Mouse (Mus musculus) midbrain, embryonic 11.5 days (tissue): ENCODE measurements at regions not wholly inside any gene's neighbourhood (a gene's known extent, or its start where the extent isn't known, plus 50 kb on each side); places are given as distances from the start of the nearest gene placed in this dataset.
A peak's percentile ranks its signal among the peaks of the same experiment; 100 is the strongest.

Experiments used
- ATAC-seq: fragments of 200-750 bp; cut with Nextera tagmentation; 2 replicates; pipeline ENCODE4 v1.8.0; 2017; ENCODE audit warnings: moderate TSS enrichment, moderate library complexity; ENCODE audit not compliant: low FRiP score
- DNase-seq: peaks from one replicate; pipeline ENCODE4 v3.0.0; 2015; ENCODE audit warnings: low spot score; ENCODE audit errors: missing footprints
- H3K27ac ChIP-seq: fragments of 300-500 bp; sonication (generic); 2 replicates; pipeline ENCODE4 v1.5.1; 2014; ENCODE audit warnings: low read depth, low read length
- H3K27me3 ChIP-seq: fragments of 300-500 bp; sonication (generic); 2 replicates; pipeline ENCODE4 v1.6.1; 2014; ENCODE audit warnings: mild to moderate bottlenecking, low read length, moderate library complexity, mixed read lengths; ENCODE audit not compliant: control insufficient read depth, insufficient read depth
- H3K36me3 ChIP-seq: fragments of 300-500 bp; sonication (generic); 2 replicates; pipeline ENCODE4 v1.6.1; 2014; ENCODE audit warnings: mild to moderate bottlenecking, low read length, moderate library complexity, mixed read lengths; ENCODE audit not compliant: control insufficient read depth, insufficient read depth
- H3K4me1 ChIP-seq: fragments of 300-500 bp; sonication (generic); 2 replicates; pipeline ENCODE4 v1.6.1; 2014; ENCODE audit warnings: low read length; ENCODE audit not compliant: control insufficient read depth, insufficient read depth
- H3K4me2 ChIP-seq: fragments of 300-500 bp; sonication (generic); 2 replicates; pipeline ENCODE4 v1.6.1; 2014; ENCODE audit warnings: mild to moderate bottlenecking, moderate library complexity
- H3K4me3 ChIP-seq: fragments of 300-500 bp; sonication (generic); 2 replicates; pipeline ENCODE4 v1.5.1; 2014; ENCODE audit warnings: low read depth, low read length
- H3K9ac ChIP-seq: fragments of 300-500 bp; sonication (generic); 2 replicates; pipeline ENCODE4 v1.6.1; 2014; ENCODE audit warnings: low read length
- H3K9me3 ChIP-seq: fragments of 300-500 bp; sonication (generic); 2 replicates; pipeline ENCODE4 v1.6.1; 2016; ENCODE audit warnings: low read length; ENCODE audit not compliant: control insufficient read depth
- WGBS: fragments of 180-500 bp; shearing (Covaris S2); extraction: QIAGEN DNeasy Blood & Tissue Kit; methylation state at CpG from one replicate; pipeline ENCODE4 v1.1.7; 2014; 5-methylcytosine and 5-hydroxymethylcytosine counted together

DNA sequence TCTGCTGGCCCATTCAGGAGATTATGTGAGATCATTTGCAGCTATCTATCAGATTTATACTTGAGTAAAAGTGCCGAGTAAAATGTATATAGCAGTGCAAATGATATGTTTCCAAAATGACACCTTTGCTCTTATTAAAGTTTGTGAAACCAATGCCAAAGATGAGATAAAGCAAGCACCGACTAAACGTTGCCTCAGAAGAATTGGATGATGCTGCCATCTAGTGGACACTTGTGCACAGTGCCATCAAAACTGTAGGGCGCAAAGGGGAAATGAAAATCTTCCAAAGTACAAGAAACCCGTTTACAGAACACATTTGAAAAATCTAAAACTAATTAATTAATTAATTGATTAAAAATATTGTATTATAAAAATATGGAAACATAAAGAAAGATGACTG, 127.2 kb downstream of the Atxn7l3b start:
- no peak overlapping the region for H3K9ac ChIP-seq
- no peak overlapping the region for H3K27ac ChIP-seq
- H3K27me3 ChIP-seq, result no peaks in the 10 kb centered on the region
- H3K4me2 ChIP-seq, result no peak overlapping the region
- H3K36me3 ChIP-seq, result no peaks in the 10 kb centered on the region
- peak; percentile 94 for DNase-seq
- H3K4me3 ChIP-seq, result no peak overlapping the region
- H3K9me3 ChIP-seq, result no peaks in the 10 kb centered on the region; the same call in 1 of the 2 replicates
- WGBS, result 6% methylated on average over 5 of the region's 5 CpGs
- peaks cover 8% of the 10 kb centered on the region; the same call in 1 of the 2 replicates for H3K4me1 ChIP-seq
- ATAC-seq, result peak; percentile 34; the same call in 1 of the 2 replicates

DNA sequence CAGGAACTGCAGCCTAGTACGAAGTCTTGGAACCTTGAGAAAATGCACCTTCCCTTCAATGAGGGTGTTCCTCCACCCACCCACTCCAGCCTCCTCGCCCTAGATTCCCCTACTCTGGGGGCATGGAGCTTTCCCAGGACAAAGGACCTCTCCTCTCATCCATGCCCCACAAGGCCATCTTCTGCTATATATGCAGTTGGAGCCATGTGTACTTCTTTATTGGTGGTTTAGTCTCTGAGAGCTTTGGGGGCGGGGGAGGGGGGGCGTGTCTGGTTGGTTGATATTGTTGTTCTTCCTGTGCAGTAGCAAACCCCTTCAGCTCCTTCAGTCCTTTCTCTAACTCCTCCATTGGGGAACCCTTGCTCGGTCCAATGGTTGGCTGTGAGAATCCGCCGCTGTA, 130.2 kb downstream of the Atxn7l3b start:
- 19% methylated on average over 7 of the region's 7 CpGs for WGBS
- DNase-seq (peak; percentile 89), ATAC-seq (peak; percentile 64)

DNA sequence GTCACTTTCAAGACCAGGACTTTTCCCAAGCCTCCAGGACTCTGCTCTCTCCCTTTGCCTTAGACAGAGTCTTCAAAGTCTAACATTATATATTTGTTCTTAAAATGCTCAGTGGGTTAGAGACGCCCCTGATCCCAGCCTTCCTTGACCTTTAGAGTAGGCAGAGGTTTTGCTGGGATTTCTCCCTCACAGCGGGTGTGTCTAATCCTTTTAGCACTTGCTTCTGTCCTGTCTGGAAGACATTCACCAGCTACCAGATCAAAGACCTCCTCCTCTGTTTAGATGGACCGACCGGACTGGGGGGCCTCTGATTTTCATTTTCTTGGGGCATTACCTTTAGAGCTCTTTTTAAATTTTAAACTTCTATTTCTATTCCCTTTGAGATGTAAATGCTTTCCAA, 130.7 kb downstream of the Atxn7l3b start:
- H3K36me3 ChIP-seq, result no peaks in the 10 kb centered on the region
- no peak overlapping the region; the same call in 1 of the 2 replicates for H3K4me2 ChIP-seq
- DNase-seq (peak; percentile 90), ATAC-seq (peak; percentile 82)
- H3K4me1 ChIP-seq, result peaks cover 8% of the 10 kb centered on the region; the same call in 1 of the 2 replicates
- H3K9me3 ChIP-seq, result no peaks in the 10 kb centered on the region
- under 1% methylated on average over 4 of the region's 4 CpGs for WGBS
- H3K9ac ChIP-seq, result no peak overlapping the region
- no peak overlapping the region for H3K27ac ChIP-seq
- H3K27me3 ChIP-seq, result no peaks in the 10 kb centered on the region
- H3K4me3 ChIP-seq, result no peak overlapping the region

More for the DNA sequence above, 130.2 kb downstream of the Atxn7l3b start:
- Histone ChIP-seq H3K4me2 (peak overlapping the region; percentile 2; the same call in 1 of the 2 replicates), H3K9ac (no peak overlapping the region), H3K4me1 (peaks cover 8% of the 10 kb centered on the region; the same call in 1 of the 2 replicates), H3K27ac (no peak overlapping the region), H3K36me3 (no peaks in the 10 kb centered on the region), H3K9me3 (no peaks in the 10 kb centered on the region), H3K27me3 (no peaks in the 10 kb centered on the region), H3K4me3 (no peak overlapping the region)

DNA sequence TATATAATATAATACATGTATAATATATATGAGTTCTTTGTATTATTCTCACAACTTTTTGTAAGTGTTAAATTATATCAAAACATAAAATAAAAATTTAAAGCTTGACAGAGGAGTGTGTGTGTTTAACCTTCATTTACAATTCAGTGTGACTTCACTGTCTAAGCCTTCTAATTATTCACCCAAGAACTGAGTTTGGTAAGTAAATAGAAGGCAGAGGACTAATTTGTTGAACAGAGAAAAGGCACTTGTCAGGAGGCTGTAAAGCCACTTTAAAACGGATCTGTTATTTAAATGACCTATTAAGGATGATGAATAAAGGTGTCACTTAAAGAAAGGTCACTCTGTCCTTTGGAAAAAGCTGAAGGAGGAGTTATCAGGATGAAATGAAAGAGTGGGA, 132.9 kb downstream of the Atxn7l3b start:
- Histone ChIP-seq H3K27me3 (no peaks in the 10 kb centered on the region), H3K4me3 (no peak overlapping the region), H3K9me3 (no peaks in the 10 kb centered on the region), H3K36me3 (no peaks in the 10 kb centered on the region), H3K9ac (no peak overlapping the region), H3K27ac (no peak overlapping the region), H3K4me1 (peaks cover 8% of the 10 kb centered on the region; the same call in 1 of the 2 replicates), H3K4me2 (no peak overlapping the region)
- ATAC-seq (no peak), DNase-seq (peak; percentile 83)
- WGBS, result 6% methylated on average over 1 of the region's 1 CpGs

DNA sequence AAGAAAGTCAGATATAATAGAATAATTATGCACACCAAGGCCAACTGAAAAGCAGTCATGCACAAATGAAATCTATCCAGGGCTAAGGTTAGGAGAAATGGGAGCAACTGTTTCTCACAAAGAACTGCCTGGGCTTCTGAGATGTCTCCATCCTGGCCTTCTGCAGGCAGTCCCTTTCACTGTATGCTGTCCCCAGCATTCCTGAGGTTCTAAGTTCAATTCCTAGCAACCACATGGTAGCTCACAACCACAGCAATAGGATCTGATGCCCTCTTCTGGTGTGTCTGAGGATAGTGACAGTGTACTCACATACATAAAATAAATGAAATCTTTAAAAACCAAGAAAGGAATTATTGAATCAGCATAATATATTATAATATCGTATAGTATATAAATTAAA, 133.3 kb downstream of the Atxn7l3b start:
- WGBS, result 83% methylated on average over 1 of the region's 1 CpGs
- H3K27ac ChIP-seq, result no peak overlapping the region
- no peaks in the 10 kb centered on the region for H3K9me3 ChIP-seq
- H3K4me2 ChIP-seq, result no peak overlapping the region
- H3K4me1 ChIP-seq, result peaks cover 8% of the 10 kb centered on the region; the same call in 1 of the 2 replicates
- no peaks in the 10 kb centered on the region for H3K27me3 ChIP-seq
- no peak overlapping the region for H3K9ac ChIP-seq
- DNase-seq, result no peak
- no peak overlapping the region for H3K4me3 ChIP-seq
- H3K36me3 ChIP-seq, result no peaks in the 10 kb centered on the region
- peak; percentile 51 for ATAC-seq

DNA sequence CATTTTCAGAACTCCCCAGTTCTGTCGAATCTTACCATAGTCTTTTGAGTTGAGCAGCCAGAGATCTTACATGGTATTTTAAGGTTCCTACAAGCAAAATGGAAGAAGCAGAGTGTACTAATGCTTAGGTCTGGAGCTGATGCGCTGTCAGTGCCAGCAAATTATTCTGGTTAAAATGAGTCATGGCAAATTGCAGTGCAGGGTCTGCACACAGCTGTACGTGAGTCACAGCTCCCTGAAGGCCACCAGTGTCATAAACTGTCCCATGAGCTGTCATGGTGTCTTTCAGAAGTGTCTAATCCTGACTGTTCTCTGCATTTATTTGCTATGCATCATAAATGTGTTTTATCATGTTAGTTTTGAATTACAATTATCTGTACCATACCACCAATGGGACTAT, 140.6 kb downstream of the Atxn7l3b start:
- Histone ChIP-seq H3K27ac (no peak overlapping the region), H3K36me3 (no peaks in the 10 kb centered on the region), H3K9me3 (no peaks in the 10 kb centered on the region), H3K9ac (no peak overlapping the region), H3K4me3 (no peak overlapping the region), H3K4me2 (no peak overlapping the region), H3K27me3 (no peaks in the 10 kb centered on the region), H3K4me1 (no peaks in the 10 kb centered on the region)
- 89% methylated on average over 3 of the region's 3 CpGs for WGBS
- ATAC-seq, result no peak
- no peak for DNase-seq

DNA sequence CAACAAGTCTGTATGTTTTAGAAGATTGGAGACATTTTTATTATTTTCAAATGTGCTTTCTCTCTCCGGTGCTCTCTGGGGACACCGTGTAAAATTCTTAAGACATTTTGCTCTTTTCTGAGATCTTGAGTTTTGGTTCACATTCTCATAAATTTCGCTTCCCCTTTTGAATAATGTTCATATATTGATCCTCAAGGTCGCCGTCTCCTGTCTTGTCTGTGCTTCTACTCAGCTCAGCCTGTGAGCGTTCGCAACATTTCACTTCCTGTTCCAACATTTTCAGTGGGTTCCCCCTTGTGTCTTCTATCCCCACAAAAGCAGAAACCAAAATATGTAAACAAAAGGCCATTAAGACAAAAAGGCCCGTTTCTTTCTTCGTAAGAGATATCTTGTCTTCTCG, 154.5 kb downstream of the Atxn7l3b start:
- no peaks in the 10 kb centered on the region for H3K9me3 ChIP-seq
- no peak overlapping the region for H3K4me3 ChIP-seq
- no peak overlapping the region for H3K4me2 ChIP-seq
- H3K27me3 ChIP-seq, result no peaks in the 10 kb centered on the region
- no peak overlapping the region for H3K27ac ChIP-seq
- H3K4me1 ChIP-seq, result no peaks in the 10 kb centered on the region
- H3K36me3 ChIP-seq, result no peaks in the 10 kb centered on the region
- no peak overlapping the region for H3K9ac ChIP-seq
- WGBS, result 89% methylated on average over 10 of the region's 10 CpGs
- no peak for DNase-seq
- no peak for ATAC-seq

DNA sequence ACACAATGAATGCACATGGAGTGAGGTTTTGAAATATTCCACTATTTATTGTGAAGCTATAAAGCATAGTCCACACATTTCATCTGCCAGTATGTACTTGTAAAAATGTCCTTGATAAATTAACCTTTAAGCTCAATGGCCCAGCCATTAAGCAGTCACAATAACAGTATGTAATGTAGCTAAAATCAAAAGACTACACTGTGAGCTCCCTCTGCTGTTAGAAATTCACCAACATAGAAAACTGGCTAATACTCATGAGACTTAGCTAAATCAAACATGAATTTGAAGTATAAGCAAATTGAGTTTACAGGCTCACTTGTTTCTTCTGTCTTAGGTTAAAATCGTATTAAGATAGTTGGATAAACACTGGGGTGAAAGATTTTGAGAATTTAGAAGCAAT, 182.1 kb downstream of the Atxn7l3b start:
- DNase-seq, result no peak

DNA sequence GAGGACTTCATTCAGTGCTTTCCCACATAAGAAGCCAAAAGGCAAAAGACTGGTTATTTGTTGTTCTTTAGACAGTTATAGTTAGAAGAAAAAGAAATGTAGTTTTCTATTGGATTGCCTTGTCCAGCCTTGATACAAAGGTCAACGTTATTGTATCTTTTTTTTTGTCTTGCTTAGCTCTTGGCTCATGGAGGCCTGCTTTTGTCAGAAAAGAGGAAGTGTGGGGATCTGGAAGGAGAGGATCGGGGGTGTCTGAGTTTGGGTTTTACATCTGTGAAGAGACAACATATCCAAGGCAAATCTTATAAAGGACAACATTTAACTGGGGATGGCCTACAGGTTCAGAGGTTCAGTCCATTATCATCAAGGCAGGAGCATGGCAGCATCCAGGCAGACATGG, 185.3 kb downstream of the Atxn7l3b start:
- H3K9me3 ChIP-seq, result no peaks in the 10 kb centered on the region
- no peak overlapping the region for H3K4me3 ChIP-seq
- no peak for DNase-seq
- WGBS, result 77% methylated on average over 2 of the region's 2 CpGs
- ATAC-seq, result no peak
- no peaks in the 10 kb centered on the region for H3K4me1 ChIP-seq
- H3K9ac ChIP-seq, result no peak overlapping the region
- H3K4me2 ChIP-seq, result no peak overlapping the region
- no peaks in the 10 kb centered on the region for H3K27me3 ChIP-seq
- H3K27ac ChIP-seq, result no peak overlapping the region
- H3K36me3 ChIP-seq, result no peaks in the 10 kb centered on the region

More for the DNA sequence above, 182.1 kb downstream of the Atxn7l3b start:
- Histone ChIP-seq H3K4me3 (no peak overlapping the region), H3K4me2 (no peak overlapping the region), H3K9ac (no peak overlapping the region), H3K27me3 (no peaks in the 10 kb centered on the region), H3K9me3 (no peaks in the 10 kb centered on the region), H3K36me3 (no peaks in the 10 kb centered on the region), H3K4me1 (no peaks in the 10 kb centered on the region), H3K27ac (no peak overlapping the region)
- no peak for ATAC-seq
- WGBS, result 61% methylated on average over 1 of the region's 1 CpGs
